Mouse (Mus musculus): Measurements from ENCODE around the gene Ubac2. TPM values are rescaled to one million over a fixed set of nuclear protein-coding genes. Genes with fewer than 3 reads are reported as not detected.

Ubac2 gene
- polyA plus RNA-seq, 1 experiment from 2014 or later: 56.9 TPM

GRCm38 (mm10) chr14:121926901-121927300 lies 48.5 kb downstream of the Ubac2 start:
- Histone ChIP-seq H3K27me3 (replicated peaks; ENCODE audit: control insufficient read depth, insufficient read depth, low read length) (no peaks in the 10 kb centered on the region), H3K4me3 (ENCODE audit: low read depth, low read length) (no peak overlapping the region), H3K4me1 (ENCODE audit: control insufficient read depth, insufficient read depth, low read length) (no peaks in the 10 kb centered on the region), H3K9ac (ENCODE audit: low read length) (no peak overlapping the region), H3K4me2 (ENCODE audit: low read length) (no peak overlapping the region), H3K36me3 (ENCODE audit: control insufficient read depth, insufficient read depth, low read length) (no peaks in the 10 kb centered on the region), H3K27ac (ENCODE audit: low read depth, low read length) (no peak overlapping the region), H3K9me3 (replicated peaks; ENCODE audit: control insufficient read depth, low read length) (no peaks in the 10 kb centered on the region)
- 93% methylated on average over 6 of the region's 6 CpGs for WGBS
- ATAC-seq (no peak), DNase-seq (ENCODE audit: low spot score) (no peak)

- no peak overlapping the region for H3K4me3 ChIP-seq (ENCODE audit: low read depth, low read length)
- H3K4me2 ChIP-seq (ENCODE audit: low read length): no peak overlapping the region
- no peak for DNase-seq (ENCODE audit: low spot score)
- no peaks in the 10 kb centered on the region for H3K9me3 ChIP-seq (replicated peaks; ENCODE audit: control insufficient read depth, low read length)
- H3K27me3 ChIP-seq (replicated peaks; ENCODE audit: control insufficient read depth, insufficient read depth, low read length): no peaks in the 10 kb centered on the region
- no peaks in the 10 kb centered on the region for H3K4me1 ChIP-seq (ENCODE audit: control insufficient read depth, insufficient read depth, low read length)
- WGBS: 93% methylated on average over 8 of the region's 8 CpGs
- no peak for ATAC-seq
- no peaks in the 10 kb centered on the region for H3K36me3 ChIP-seq (ENCODE audit: control insufficient read depth, insufficient read depth, low read length)
- H3K27ac ChIP-seq (ENCODE audit: low read depth, low read length): no peak overlapping the region
- no peak overlapping the region for H3K9ac ChIP-seq (ENCODE audit: low read length)
These were observed 49.0 kb downstream of the Ubac2 start for GRCm38 (mm10) chr14:121927451-121927850.

- H3K27ac ChIP-seq (ENCODE audit: low read depth, low read length): no peak overlapping the region
- ATAC-seq (no peak), DNase-seq (ENCODE audit: low spot score) (peak; percentile 89)
- H3K36me3 ChIP-seq (ENCODE audit: control insufficient read depth, insufficient read depth, low read length): no peaks in the 10 kb centered on the region
- H3K27me3 ChIP-seq (replicated peaks; ENCODE audit: control insufficient read depth, insufficient read depth, low read length): no peaks in the 10 kb centered on the region
- H3K9me3 ChIP-seq (replicated peaks; ENCODE audit: control insufficient read depth, low read length): no peaks in the 10 kb centered on the region
- H3K4me3 ChIP-seq (ENCODE audit: low read depth, low read length): no peak overlapping the region
- H3K9ac ChIP-seq (ENCODE audit: low read length): no peak overlapping the region
- 71% methylated on average over 8 of the region's 8 CpGs for WGBS
- no peaks in the 10 kb centered on the region for H3K4me1 ChIP-seq (ENCODE audit: control insufficient read depth, insufficient read depth, low read length)
- H3K4me2 ChIP-seq (ENCODE audit: low read length): no peak overlapping the region
These were observed 50.1 kb downstream of the Ubac2 start for GRCm38 (mm10) chr14:121928375-121929137.

GRCm38 (mm10) chr14:121929243-121929951 lies 51.0 kb downstream of the Ubac2 start:
- Histone ChIP-seq H3K4me3 (ENCODE audit: low read depth, low read length) (no peak overlapping the region), H3K4me1 (ENCODE audit: control insufficient read depth, insufficient read depth, low read length) (no peaks in the 10 kb centered on the region), H3K36me3 (ENCODE audit: control insufficient read depth, insufficient read depth, low read length) (peaks cover 7% of the 10 kb centered on the region), H3K9ac (ENCODE audit: low read length) (no peak overlapping the region), H3K27me3 (replicated peaks; ENCODE audit: control insufficient read depth, insufficient read depth, low read length) (no peaks in the 10 kb centered on the region), H3K27ac (ENCODE audit: low read depth, low read length) (no peak overlapping the region), H3K4me2 (ENCODE audit: low read length) (no peak overlapping the region), H3K9me3 (replicated peaks; ENCODE audit: control insufficient read depth, low read length) (no peaks in the 10 kb centered on the region)
- DNase-seq (ENCODE audit: low spot score) (no peak), ATAC-seq (no peak)
- WGBS: 93% methylated on average over 12 of the region's 12 CpGs

GRCm38 (mm10) chr14:121930731-121931383 lies 52.4 kb downstream of the Ubac2 start:
- Histone ChIP-seq H3K9ac (ENCODE audit: low read length) (no peak overlapping the region), H3K27ac (ENCODE audit: low read depth, low read length) (no peak overlapping the region), H3K4me1 (ENCODE audit: control insufficient read depth, insufficient read depth, low read length) (no peaks in the 10 kb centered on the region), H3K4me2 (ENCODE audit: low read length) (no peak overlapping the region), H3K36me3 (ENCODE audit: control insufficient read depth, insufficient read depth, low read length) (peaks cover 9% of the 10 kb centered on the region), H3K27me3 (replicated peaks; ENCODE audit: control insufficient read depth, insufficient read depth, low read length) (no peaks in the 10 kb centered on the region), H3K4me3 (ENCODE audit: low read depth, low read length) (no peak overlapping the region), H3K9me3 (replicated peaks; ENCODE audit: control insufficient read depth, low read length) (0 out of 2 replicates have a peak, but pooled peaks cover 4% of the 10 kb centered on the region)
- DNase-seq (ENCODE audit: low spot score): no peak
- ATAC-seq: no peak
- WGBS: 69% methylated on average over 7 of the region's 7 CpGs

GRCm38 (mm10) chr14:121931594-121931993 lies 53.2 kb downstream of the Ubac2 start:
- peaks cover 9% of the 10 kb centered on the region for H3K36me3 ChIP-seq (ENCODE audit: control insufficient read depth, insufficient read depth, low read length)
- H3K27ac ChIP-seq (ENCODE audit: low read depth, low read length): no peak overlapping the region
- no peak overlapping the region for H3K4me3 ChIP-seq (ENCODE audit: low read depth, low read length)
- H3K9ac ChIP-seq (ENCODE audit: low read length): no peak overlapping the region
- ATAC-seq: no peak
- 0 out of 2 replicates have a peak, but pooled peaks cover 4% of the 10 kb centered on the region for H3K9me3 ChIP-seq (replicated peaks; ENCODE audit: control insufficient read depth, low read length)
- H3K4me2 ChIP-seq (ENCODE audit: low read length): no peak overlapping the region
- DNase-seq (ENCODE audit: low spot score): no peak
- WGBS: 93% methylated on average over 3 of the region's 3 CpGs
- no peaks in the 10 kb centered on the region for H3K27me3 ChIP-seq (replicated peaks; ENCODE audit: control insufficient read depth, insufficient read depth, low read length)
- H3K4me1 ChIP-seq (ENCODE audit: control insufficient read depth, insufficient read depth, low read length): no peaks in the 10 kb centered on the region

- H3K27ac ChIP-seq (ENCODE audit: low read depth, low read length): no peak overlapping the region
- no peak overlapping the region for H3K9ac ChIP-seq (ENCODE audit: low read length)
- no peaks in the 10 kb centered on the region for H3K4me1 ChIP-seq (ENCODE audit: control insufficient read depth, insufficient read depth, low read length)
- H3K9me3 ChIP-seq (replicated peaks; ENCODE audit: control insufficient read depth, low read length): 0 out of 2 replicates have a peak, but pooled peaks cover 4% of the 10 kb centered on the region
- no peak for ATAC-seq
- peaks cover 9% of the 10 kb centered on the region for H3K36me3 ChIP-seq (ENCODE audit: control insufficient read depth, insufficient read depth, low read length)
- no peak for DNase-seq (ENCODE audit: low spot score)
- H3K4me2 ChIP-seq (ENCODE audit: low read length): no peak overlapping the region
- H3K27me3 ChIP-seq (replicated peaks; ENCODE audit: control insufficient read depth, insufficient read depth, low read length): no peaks in the 10 kb centered on the region
- 81% methylated on average over 4 of the region's 4 CpGs for WGBS
- H3K4me3 ChIP-seq (ENCODE audit: low read depth, low read length): no peak overlapping the region
These were observed 53.8 kb downstream of the Ubac2 start for GRCm38 (mm10) chr14:121932180-121932579.

GRCm38 (mm10) chr14:121933906-121934596 lies 55.6 kb downstream of the Ubac2 start:
- DNase-seq (ENCODE audit: low spot score) (no peak), ATAC-seq (no peak)
- Histone ChIP-seq H3K4me2 (ENCODE audit: low read length) (no peak overlapping the region), H3K4me3 (ENCODE audit: low read depth, low read length) (no peak overlapping the region), H3K36me3 (ENCODE audit: control insufficient read depth, insufficient read depth, low read length) (peaks cover 9% of the 10 kb centered on the region), H3K9ac (ENCODE audit: low read length) (no peak overlapping the region), H3K27me3 (replicated peaks; ENCODE audit: control insufficient read depth, insufficient read depth, low read length) (no peaks in the 10 kb centered on the region), H3K9me3 (replicated peaks; ENCODE audit: control insufficient read depth, low read length) (0 out of 2 replicates have a peak, but pooled peaks cover 4% of the 10 kb centered on the region), H3K27ac (ENCODE audit: low read depth, low read length) (no peak overlapping the region), H3K4me1 (ENCODE audit: control insufficient read depth, insufficient read depth, low read length) (no peaks in the 10 kb centered on the region)
- 96% methylated on average over 7 of the region's 7 CpGs for WGBS

Data from forebrain, embryonic 14.5 days (tissue).